ENCODE assay signal across 10 mouse cellular contexts in the genomic region with DNA sequence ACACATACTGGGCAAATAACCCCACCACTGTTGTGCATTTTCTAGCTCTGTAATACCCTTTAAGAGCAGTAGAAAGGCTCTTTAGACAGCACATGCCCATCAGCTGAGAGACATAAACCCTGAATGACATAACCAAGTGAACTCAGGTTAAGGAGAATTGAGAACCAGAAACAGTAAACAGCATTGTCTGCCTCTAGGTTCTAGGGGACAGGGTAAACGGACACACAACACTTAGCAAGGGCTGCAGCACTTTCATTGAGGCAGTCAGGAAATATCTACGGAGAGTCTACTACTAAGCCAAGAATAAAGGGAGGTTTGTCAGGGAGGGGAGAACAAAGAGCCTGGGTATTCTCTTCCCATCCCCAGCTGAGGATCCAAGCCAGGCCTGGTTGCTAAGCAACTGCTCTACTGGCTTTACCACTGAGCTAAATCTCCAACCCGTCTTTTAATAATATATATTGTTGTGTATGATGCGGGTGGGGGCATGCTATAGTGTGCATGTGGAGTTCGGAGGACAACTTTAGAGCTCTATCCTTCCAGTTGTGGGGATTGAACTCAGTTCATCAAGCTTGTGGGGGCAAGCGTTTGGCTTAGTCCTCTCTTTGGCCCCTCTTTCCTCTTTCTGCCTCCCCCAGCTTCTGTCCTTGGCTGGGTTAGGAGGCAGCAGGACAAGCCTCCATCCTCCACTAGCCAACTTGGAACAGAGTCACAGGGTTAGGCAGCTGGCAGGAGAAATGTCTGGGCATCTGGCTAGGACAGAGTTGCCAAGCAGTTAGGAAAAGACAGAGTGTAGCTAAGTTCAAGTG. TPM values are rescaled to one million over a fixed set of nuclear protein-coding genes. Genes with fewer than 3 reads are reported as not detected.
DNase-seq lines count a peak whose midpoint lies in the region; ATAC-seq lines count a peak whose summit lies in the region.
"Had no signal": no experiment of that assay in that cellular context is flagged by ENCODE, and none has a peak within 500 bp of the region (broad histone marks: within the 10 kb centered on the region; RNA-seq: fewer than 3 reads in every experiment).

No protein-coding gene starts in this region.

- no peak overlapping the region for H3K4me2 ChIP-seq in lung, embryonic 16.5 days (ENCODE audit: low read depth, low read length)
- no peak overlapping the region for H3K4me2 ChIP-seq in kidney, embryonic 15.5 days
- H3K4me2 ChIP-seq: liver, embryonic 15.5 days had no signal

- no peaks in the 10 kb centered on the region for H3K9me3 ChIP-seq in lung, embryonic 16.5 days (ENCODE audit: control insufficient read depth, low read length)
- no peaks in the 10 kb centered on the region for H3K9me3 ChIP-seq in kidney, embryonic 15.5 days (replicated peaks)
- H3K9me3 ChIP-seq: liver, embryonic 15.5 days had no signal

- no peak overlapping the region for H3K27ac ChIP-seq in lung, embryonic 16.5 days (ENCODE audit: low read length)
- H3K27ac ChIP-seq in kidney, embryonic 15.5 days: no peak overlapping the region
- H3K27ac ChIP-seq: liver, embryonic 15.5 days had no signal

- DNase-seq in lung, postnatal 14 days: no peak
- DNase-seq in gastrocnemius, postnatal 10 days: peak; percentile 59
- DNase-seq in layer of hippocampus, adult 9-10 months (ENCODE audit: low spot score): peak; percentile 29
- DNase-seq in retina, embryonic 14.5 days (ENCODE audit: low spot score): peak; percentile 21
- DNase-seq in urinary bladder, adult 18-20 months (ENCODE audit: low spot score in 2 of 2): no peak

- peak; percentile 15; the same call in 1 of the 2 replicates for ATAC-seq in lung, embryonic 16.5 days (ENCODE audit: low read depth)
- ATAC-seq in kidney, embryonic 15.5 days (replicated peaks; ENCODE audit: low FRiP score): no peak
- ATAC-seq in CD4-positive, CD25-positive, alpha-beta regulatory T cell, adult 4 months: no peak

- 62% methylated on average over 6 of the region's 6 CpGs for WGBS in lung, embryonic 16.5 days
- WGBS in kidney, embryonic 15.5 days: 71% methylated on average over 6 of the region's 6 CpGs

- H3K4me1 ChIP-seq in lung, embryonic 16.5 days (replicated peaks; ENCODE audit: control insufficient read depth, insufficient read depth, low read length): no peaks in the 10 kb centered on the region
- H3K4me1 ChIP-seq in kidney, embryonic 15.5 days: no peaks in the 10 kb centered on the region
- H3K4me1 ChIP-seq: liver, embryonic 15.5 days had no signal

- no peaks in the 10 kb centered on the region for H3K27me3 ChIP-seq in lung, embryonic 16.5 days (ENCODE audit: control insufficient read depth, insufficient read depth, low read depth, low read length)
- H3K27me3 ChIP-seq in kidney, embryonic 15.5 days: no peaks in the 10 kb centered on the region
- H3K27me3 ChIP-seq: liver, embryonic 15.5 days had no signal

- H3K36me3 ChIP-seq in lung, embryonic 16.5 days (ENCODE audit: control insufficient read depth, insufficient read depth, low read length): no peaks in the 10 kb centered on the region
- no peaks in the 10 kb centered on the region for H3K36me3 ChIP-seq in kidney, embryonic 15.5 days
- H3K36me3 ChIP-seq: liver, embryonic 15.5 days had no signal

- no peak overlapping the region for H3K4me3 ChIP-seq in lung, embryonic 16.5 days (ENCODE audit: low read length)
- no peak overlapping the region for H3K4me3 ChIP-seq in kidney, embryonic 15.5 days (replicated peaks)
- H3K4me3 ChIP-seq: liver, embryonic 15.5 days had no signal

- H3K9ac ChIP-seq in lung, embryonic 16.5 days (ENCODE audit: low read length): no peak overlapping the region
- no peak overlapping the region for H3K9ac ChIP-seq in kidney, embryonic 15.5 days
- H3K9ac ChIP-seq: liver, embryonic 15.5 days had no signal

RNA-seq across cellular contexts. Expression of gene Hilpda, which starts 8.4 kb away (rescaled TPM):
- polyA plus RNA-seq in lung, embryonic 16.5 days (2015; fragmentation: Nextera tagmentation; extraction: Ambion mirVana): 41.7 and 44.2 TPM in 2 replicates
- 1 to 10 TPM; 6.9 to 8.8 TPM for total RNA-seq in gastrocnemius, postnatal 10 days (2021)
- polyA plus RNA-seq in kidney, embryonic 15.5 days (2015; fragmentation: Nextera tagmentation; extraction: Ambion mirVana): 30.2 and 33.2 TPM in 2 replicates
- 10 to 100 TPM; 32.4 to 37.1 TPM for polyA plus RNA-seq in CD4-positive, CD25-positive, alpha-beta regulatory T cell, adult 4 months (2017; shearing (Covaris generic))

RNA-seq across cellular contexts. Expression of gene Fam71f2, which starts 15.5 kb away (rescaled TPM):
- polyA plus RNA-seq in lung, embryonic 16.5 days (2015; fragmentation: Nextera tagmentation; extraction: Ambion mirVana): 0.51 and 0.57 TPM in 2 replicates
- total RNA-seq in gastrocnemius, postnatal 10 days (2021): under 1 TPM in 1 of 2 experiments, not detected in 1; 0.27 TPM
- polyA plus RNA-seq in kidney, embryonic 15.5 days (2015; fragmentation: Nextera tagmentation; extraction: Ambion mirVana): 0.28 and 0.32 TPM in 2 replicates
- under 1 TPM in 1 of 2 experiments, not detected in 1; 0.44 TPM for polyA plus RNA-seq in CD4-positive, CD25-positive, alpha-beta regulatory T cell, adult 4 months (2017; shearing (Covaris generic))

RNA-seq across cellular contexts. Expression of gene Impdh1, which starts 47.7 kb away (rescaled TPM):
- 42.7 and 45.7 TPM in 2 replicates for polyA plus RNA-seq in lung, embryonic 16.5 days (2015; fragmentation: Nextera tagmentation; extraction: Ambion mirVana)
- 10 to 100 TPM; 23.4 to 24.7 TPM for total RNA-seq in gastrocnemius, postnatal 10 days (2021)
- polyA plus RNA-seq in kidney, embryonic 15.5 days (2015; fragmentation: Nextera tagmentation; extraction: Ambion mirVana): 39.7 and 44.9 TPM in 2 replicates
- polyA plus RNA-seq in CD4-positive, CD25-positive, alpha-beta regulatory T cell, adult 4 months (2017; shearing (Covaris generic)): 10 to 100 TPM; 18.5 to 22.7 TPM

RNA-seq across cellular contexts. Expression of gene Fam71f1, which starts 55.1 kb away (rescaled TPM):
- not detected in 2 replicates for polyA plus RNA-seq in lung, embryonic 16.5 days (2015; fragmentation: Nextera tagmentation; extraction: Ambion mirVana)
- total RNA-seq in gastrocnemius, postnatal 10 days (2021): not detected
- polyA plus RNA-seq in kidney, embryonic 15.5 days (2015; fragmentation: Nextera tagmentation; extraction: Ambion mirVana): 0.12 and 0.22 TPM in 2 replicates
- not detected for polyA plus RNA-seq in CD4-positive, CD25-positive, alpha-beta regulatory T cell, adult 4 months (2017; shearing (Covaris generic))
- polyA plus RNA-seq: liver, embryonic 15.5 days; stomach, embryonic 14.5 days had no signal

Comparison
In these comparisons a context has a peak if more than half of its experiments do, and no peak if none do; other contexts are left out.
1. DNase-seq: peak in gastrocnemius, postnatal 10 days (single experiment), layer of hippocampus, adult 9-10 months (single experiment) and retina, embryonic 14.5 days (single experiment); none in lung, postnatal 14 days (single experiment) and urinary bladder, adult 18-20 months (0 of 2).